Mouse (Mus musculus) hindbrain, embryonic 14.5 days (tissue): ENCODE measurements around the gene Asb7. TPM values are rescaled to one million over a fixed set of nuclear protein-coding genes. Genes with fewer than 3 reads are reported as not detected.
A peak's percentile ranks its signal among the peaks of the same experiment; 100 is the strongest.

ENCODE experiments used
- ATAC-seq: fragments of 200-750 bp; cut with Nextera tagmentation; 2 replicates; pipeline ENCODE4 v1.8.0; 2017; ENCODE audit warnings: moderate number of reproducible peaks, mild to moderate bottlenecking, moderate TSS enrichment, moderate library complexity; ENCODE audit not compliant: low FRiP score
- DNase-seq: peaks from one replicate; pipeline ENCODE4 v3.0.0-alpha.2; 2015; ENCODE audit warnings: low spot score
- H3K27ac ChIP-seq: fragments of 300-500 bp; sonication (generic); 2 replicates; pipeline ENCODE4 v1.5.1; 2014; ENCODE audit warnings: mild to moderate bottlenecking, moderate library complexity
- H3K27me3 ChIP-seq: fragments of 300-500 bp; sonication (generic); 2 replicates; pipeline ENCODE4 v1.6.1; 2014; ENCODE audit warnings: mild to moderate bottlenecking, low read length, mixed read lengths; ENCODE audit not compliant: control insufficient read depth, insufficient read depth
- H3K36me3 ChIP-seq: fragments of 300-500 bp; sonication (generic); replicated peaks from 2 replicates; pipeline ENCODE4 v1.6.1; 2014; ENCODE audit not compliant: control insufficient read depth, insufficient read depth
- H3K4me1 ChIP-seq: fragments of 300-500 bp; sonication (generic); replicated peaks from 2 replicates; pipeline ENCODE4 v1.6.1; 2014; ENCODE audit warnings: antibody characterized with exemption, low read length, mixed read lengths; ENCODE audit not compliant: control insufficient read depth, insufficient read depth
- H3K4me2 ChIP-seq: fragments of 300-500 bp; sonication (generic); replicated peaks from 2 replicates; pipeline ENCODE4 v1.6.1; 2014; ENCODE audit warnings: mild to moderate bottlenecking, moderate library complexity
- H3K4me3 ChIP-seq: fragments of 300-500 bp; sonication (generic); replicated peaks from 2 replicates; pipeline ENCODE4 v1.5.1; 2014; ENCODE audit warnings: mild to moderate bottlenecking, low read length
- H3K9ac ChIP-seq: fragments of 300-500 bp; sonication (generic); 2 replicates; pipeline ENCODE4 v1.6.1; 2014
- H3K9me3 ChIP-seq: fragments of 300-500 bp; sonication (generic); 2 replicates; pipeline ENCODE4 v1.6.1; 2016; ENCODE audit warnings: low read length; ENCODE audit not compliant: control insufficient read depth
- WGBS: fragments of 180-500 bp; shearing (Covaris S2); extraction: QIAGEN DNeasy Blood & Tissue Kit; methylation state at CpG from one replicate; pipeline ENCODE4 v1.1.7; 2014; 5-methylcytosine and 5-hydroxymethylcytosine counted together
- polyA plus RNA-seq: library from polyadenylated mRNA; unstranded; fragments of >200 nt; fragmentation: Nextera tagmentation; extraction: Ambion mirVana; gene quantifications from 2 replicates; pipeline ENCODE4 v1.2.1, GENCODE M21; 2014

The Asb7 gene
- polyA plus RNA-seq, 1 experiment from 2014 or later: 15.2 TPM

DNA sequence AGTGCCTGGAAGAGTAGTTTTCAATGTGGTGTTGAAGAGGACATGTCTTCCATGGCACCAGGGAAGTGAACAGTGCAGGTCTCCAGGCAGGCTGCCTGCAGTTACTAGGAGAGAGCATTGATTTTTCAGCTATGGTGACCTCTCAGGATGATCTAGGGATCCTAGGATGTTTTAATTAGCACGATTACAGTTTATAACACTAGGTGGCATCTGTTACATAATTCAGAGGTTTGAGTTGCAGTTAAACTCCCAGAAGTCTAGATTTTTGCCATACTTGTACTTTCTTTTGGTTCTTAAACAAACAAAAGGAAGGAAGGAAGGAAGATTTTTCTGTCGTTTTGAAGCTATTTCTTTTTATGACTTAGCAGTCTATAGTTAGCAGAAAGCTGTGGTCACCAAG lies 21.8 kb upstream of the Asb7 start:
- DNase-seq (peak; percentile 45), ATAC-seq (no peak)
- Histone ChIP-seq H3K36me3 (peaks cover 66% of the 10 kb centered on the region), H3K4me2 (no peak overlapping the region), H3K9ac (no peak overlapping the region), H3K27me3 (no peaks in the 10 kb centered on the region), H3K27ac (no peak overlapping the region), H3K9me3 (no peaks in the 10 kb centered on the region), H3K4me1 (no peaks in the 10 kb centered on the region), H3K4me3 (no peak overlapping the region)
- 64% methylated on average over 2 of the region's 2 CpGs for WGBS

DNA sequence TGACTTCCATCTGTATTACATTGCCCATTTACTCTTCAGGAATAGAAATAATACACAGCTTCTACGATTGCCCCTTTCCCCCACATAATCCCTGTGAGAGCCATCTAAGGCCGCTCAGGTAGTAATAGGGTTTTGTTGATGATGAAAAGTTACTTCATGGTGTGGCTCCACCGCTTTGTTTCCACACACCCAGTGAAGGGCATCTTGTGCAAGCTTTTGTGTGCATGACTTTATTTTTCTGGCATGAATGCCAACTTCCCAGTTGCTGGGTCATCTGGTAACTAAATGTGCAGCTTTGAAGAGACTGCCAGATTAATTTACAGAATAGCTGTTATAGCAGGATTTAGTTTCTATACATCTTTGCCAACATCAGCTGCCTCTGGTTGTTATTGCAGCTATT lies 15.2 kb upstream of the Asb7 start:
- no peak overlapping the region for H3K4me3 ChIP-seq
- H3K36me3 ChIP-seq: peaks cover 26% of the 10 kb centered on the region
- ATAC-seq (no peak), DNase-seq (no peak)
- H3K9me3 ChIP-seq: no peaks in the 10 kb centered on the region
- no peak overlapping the region for H3K9ac ChIP-seq
- WGBS: 94% methylated on average over 3 of the region's 3 CpGs
- H3K27ac ChIP-seq: no peak overlapping the region
- H3K4me1 ChIP-seq: no peaks in the 10 kb centered on the region
- no peaks in the 10 kb centered on the region for H3K27me3 ChIP-seq
- no peak overlapping the region for H3K4me2 ChIP-seq

DNA sequence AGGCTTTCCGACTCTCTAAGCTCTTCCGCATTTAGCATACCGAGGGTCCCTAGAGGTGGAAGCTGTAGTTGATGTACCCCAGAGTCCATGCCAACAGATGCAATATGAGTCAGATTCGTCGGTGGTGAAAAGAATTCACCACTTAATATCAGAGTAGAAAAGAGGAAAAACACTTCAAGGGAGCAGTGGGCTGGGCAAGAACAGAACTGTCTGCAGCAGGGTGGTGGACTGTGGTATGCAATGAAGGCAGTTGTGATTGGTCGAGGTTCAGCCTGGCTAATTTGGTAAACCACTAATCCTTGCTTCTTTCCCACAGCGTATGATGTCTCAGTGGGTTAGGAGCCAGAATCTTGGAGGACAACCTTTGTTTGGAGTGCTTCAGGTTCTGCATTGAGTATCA lies 13.3 kb upstream of the Asb7 start:
- Histone ChIP-seq H3K4me3 (no peak overlapping the region), H3K27ac (no peak overlapping the region), H3K36me3 (peaks cover 25% of the 10 kb centered on the region), H3K9me3 (no peaks in the 10 kb centered on the region), H3K27me3 (no peaks in the 10 kb centered on the region), H3K4me1 (no peaks in the 10 kb centered on the region), H3K4me2 (no peak overlapping the region), H3K9ac (no peak overlapping the region)
- no peak for DNase-seq
- 95% methylated on average over 7 of the region's 7 CpGs for WGBS
- ATAC-seq: no peak

DNA sequence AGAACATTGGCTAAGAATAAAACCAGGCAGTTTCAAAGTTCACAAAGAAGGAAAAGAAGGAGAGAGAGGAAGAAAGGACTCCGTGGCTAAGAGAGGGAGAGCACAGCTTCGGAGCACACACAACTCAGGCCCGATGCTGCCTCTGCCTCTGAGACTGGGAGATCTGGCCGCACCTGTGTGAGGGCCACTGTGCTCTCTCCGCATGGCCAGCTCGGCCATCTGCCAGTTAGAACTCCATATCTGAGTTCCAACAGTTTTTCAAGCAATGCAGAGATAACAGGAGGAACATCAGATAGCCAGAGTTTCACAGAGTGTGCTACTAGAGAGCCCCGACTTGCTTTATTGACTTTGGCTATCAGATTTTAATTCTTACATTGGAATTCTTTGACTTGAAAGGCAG lies 5.1 kb upstream of the Asb7 start:
- H3K4me3 ChIP-seq: no peak overlapping the region
- no peak overlapping the region for H3K4me2 ChIP-seq
- ATAC-seq (no peak), DNase-seq (no peak)
- peaks cover 23% of the 10 kb centered on the region for H3K36me3 ChIP-seq
- H3K9me3 ChIP-seq: no peaks in the 10 kb centered on the region
- H3K27me3 ChIP-seq: no peaks in the 10 kb centered on the region
- WGBS: 76% methylated on average over 7 of the region's 7 CpGs
- no peak overlapping the region for H3K9ac ChIP-seq
- H3K27ac ChIP-seq: no peak overlapping the region
- no peaks in the 10 kb centered on the region for H3K4me1 ChIP-seq

- peak; percentile 99 for ATAC-seq
- Histone ChIP-seq H3K9ac (peak within 1 kb of the TSS; percentile 78), H3K9me3 (no peaks in the 10 kb centered on the region), H3K27me3 (no peaks in the 10 kb centered on the region), H3K27ac (peak within 1 kb of the TSS; percentile 89), H3K4me3 (peak within 1 kb of the TSS; percentile 73), H3K4me1 (peaks cover 13% of the 10 kb centered on the region), H3K4me2 (peak within 1 kb of the TSS; percentile 96), H3K36me3 (peaks cover 13% of the 10 kb centered on the region)
- peak; percentile 94 for DNase-seq
- WGBS: under 1% methylated on average over 52 of the region's 52 CpGs
Measured at GRCm38 (mm10) chr7:66689620-66690360, 394 bp upstream of the Asb7 start, which contains the start of gene Lins1. Gene Lins1 (plus strand): TSS chr7:66689889.

- peak overlapping the region; percentile 96 for H3K4me2 ChIP-seq
- H3K4me1 ChIP-seq: peaks cover 13% of the 10 kb centered on the region
- under 1% methylated on average over 5 of the region's 5 CpGs for WGBS
- peaks cover 24% of the 10 kb centered on the region for H3K36me3 ChIP-seq
- H3K9ac ChIP-seq: peak overlapping the region; percentile 78
- DNase-seq: no peak
- H3K9me3 ChIP-seq: no peaks in the 10 kb centered on the region
- no peaks in the 10 kb centered on the region for H3K27me3 ChIP-seq
- H3K4me3 ChIP-seq: peak overlapping the region; percentile 73
- no peak for ATAC-seq
- H3K27ac ChIP-seq: 0 out of 2 replicates have a peak overlapping the region, but pooled peaks have one; percentile 29
Measured at GRCm38 (mm10) chr7:66688721-66689120, 675 bp downstream of the Asb7 start.

- Histone ChIP-seq H3K9me3 (no peaks in the 10 kb centered on the region), H3K4me2 (no peak overlapping the region), H3K9ac (no peak overlapping the region), H3K36me3 (peaks cover 81% of the 10 kb centered on the region), H3K27me3 (no peaks in the 10 kb centered on the region), H3K4me1 (no peaks in the 10 kb centered on the region), H3K27ac (no peak overlapping the region), H3K4me3 (no peak overlapping the region)
- DNase-seq (no peak), ATAC-seq (no peak)
- WGBS: 93% methylated on average over 5 of the region's 5 CpGs
Measured at GRCm38 (mm10) chr7:66682119-66682863, 7.1 kb downstream of the Asb7 start.

DNA sequence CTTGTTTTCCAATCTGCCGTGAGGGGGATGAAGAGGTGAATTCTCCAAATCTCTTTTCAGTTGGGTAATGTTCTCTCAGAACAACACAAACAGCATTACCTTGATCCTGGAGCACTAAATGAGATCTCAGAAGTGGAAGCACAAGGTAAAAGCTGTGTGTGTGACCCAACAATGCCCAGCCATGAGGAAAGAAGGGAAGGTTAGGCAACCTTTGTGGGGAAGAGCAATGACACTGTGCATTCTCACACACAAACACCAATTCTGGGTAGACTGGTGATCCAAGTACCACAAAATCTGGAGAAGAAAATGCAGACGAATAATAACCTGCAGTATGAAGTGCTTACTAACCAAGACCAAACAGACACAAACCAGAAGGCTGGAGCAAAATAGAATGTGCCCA lies 13.6 kb downstream of the Asb7 start:
- 90% methylated on average over 2 of the region's 2 CpGs for WGBS
- Histone ChIP-seq H3K4me2 (no peak overlapping the region), H3K27me3 (no peaks in the 10 kb centered on the region), H3K4me1 (no peaks in the 10 kb centered on the region), H3K9ac (no peak overlapping the region), H3K27ac (no peak overlapping the region), H3K36me3 (peaks cover 99% of the 10 kb centered on the region), H3K4me3 (no peak overlapping the region), H3K9me3 (no peaks in the 10 kb centered on the region)
- ATAC-seq (no peak), DNase-seq (no peak)

GRCm38 (mm10) chr7:66667064-66667463 lies 22.3 kb downstream of the Asb7 start:
- no peak overlapping the region for H3K27ac ChIP-seq
- DNase-seq (no peak), ATAC-seq (no peak)
- H3K27me3 ChIP-seq: no peaks in the 10 kb centered on the region
- no peak overlapping the region for H3K9ac ChIP-seq
- H3K4me2 ChIP-seq: no peak overlapping the region
- H3K36me3 ChIP-seq: peaks cover 26% of the 10 kb centered on the region
- peaks cover 20% of the 10 kb centered on the region; the same call in 1 of the 2 replicates for H3K9me3 ChIP-seq
- H3K4me3 ChIP-seq: no peak overlapping the region
- H3K4me1 ChIP-seq: no peaks in the 10 kb centered on the region
